Mouse (Mus musculus) embryonic facial prominence, embryonic 10.5 days (tissue): ENCODE measurements around the gene Slc16a6. TPM values are rescaled to one million over a fixed set of nuclear protein-coding genes. Genes with fewer than 3 reads are reported as not detected.

Experiments used
- DNase-seq: peaks from one replicate; pipeline ENCODE4 v3.0.0-alpha.2; 2017; ENCODE audit warnings: low spot score
- H3K27ac ChIP-seq: fragments of 300-500 bp; sonication (generic); replicated peaks from 2 replicates; pipeline ENCODE4 v1.5.1; 2016; ENCODE audit warnings: mild to moderate bottlenecking
- H3K27me3 ChIP-seq: fragments of 300-500 bp; sonication (generic); replicated peaks from 2 replicates; pipeline ENCODE4 v1.6.1; 2016; ENCODE audit warnings: low read depth, mild to moderate bottlenecking; ENCODE audit not compliant: poor library complexity, severe bottlenecking
- H3K36me3 ChIP-seq: fragments of 300-500 bp; sonication (generic); replicated peaks from 2 replicates; pipeline ENCODE4 v1.6.1; 2016; ENCODE audit warnings: mild to moderate bottlenecking, moderate library complexity
- H3K4me1 ChIP-seq: fragments of 300-500 bp; sonication (generic); 2 replicates; pipeline ENCODE4 v1.6.1; 2016
- H3K4me3 ChIP-seq: fragments of 300-500 bp; sonication (generic); 2 replicates; pipeline ENCODE4 v1.5.1; 2016; ENCODE audit warnings: mild to moderate bottlenecking, moderate library complexity
- H3K9me3 ChIP-seq: fragments of 300-500 bp; sonication (generic); 2 replicates; pipeline ENCODE4 v1.6.1; 2016; ENCODE audit warnings: mild to moderate bottlenecking
- WGBS: fragments of 180-500 bp; shearing (Covaris S2); methylation state at CpG from one replicate; pipeline ENCODE4 v1.1.7; 2016; 5-methylcytosine and 5-hydroxymethylcytosine counted together
- microRNA-seq: library from miRNA; unstranded; fragments of <30 nt; microRNA quantifications from one replicate; pipeline ENCODE4, GENCODE M21; 2017
- polyA plus RNA-seq: library from polyadenylated mRNA; unstranded; fragments of >200 nt; fragmentation: Nextera tagmentation; extraction: Ambion mirVana; gene quantifications from 2 replicates; pipeline ENCODE4 v1.2.1, GENCODE M21; 2016

The Slc16a6 gene
- polyA plus RNA-seq, 1 experiment from 2014 or later: 3.8 TPM

- H3K4me3 ChIP-seq: no peak overlapping the region
- no peak for DNase-seq
- H3K36me3 ChIP-seq: no peaks in the 10 kb centered on the region
- no peaks in the 10 kb centered on the region for H3K9me3 ChIP-seq
- H3K27me3 ChIP-seq: no peaks in the 10 kb centered on the region; the same call in 1 of the 2 replicates
- 91% methylated on average over 9 of the region's 9 CpGs for WGBS
- no peak overlapping the region for H3K27ac ChIP-seq
- H3K4me1 ChIP-seq: 0 out of 2 replicates have a peak, but pooled peaks cover 3% of the 10 kb centered on the region
Measured at GRCm38 (mm10) chr11:109417472-109418040, 55.8 kb downstream of the Slc16a6 start.

- Histone ChIP-seq H3K27me3 (no peaks in the 10 kb centered on the region; the same call in 1 of the 2 replicates), H3K9me3 (no peaks in the 10 kb centered on the region), H3K36me3 (no peaks in the 10 kb centered on the region), H3K27ac (no peak overlapping the region), H3K4me1 (0 out of 2 replicates have a peak, but pooled peaks cover 3% of the 10 kb centered on the region), H3K4me3 (no peak overlapping the region)
- no peak for DNase-seq
- 87% methylated on average over 8 of the region's 8 CpGs for WGBS
Measured at GRCm38 (mm10) chr11:109416709-109417420, 56.5 kb downstream of the Slc16a6 start.

GRCm38 (mm10) chr11:109414802-109415201 is 58.6 kb downstream of the Slc16a6 start:
- H3K36me3 ChIP-seq: no peaks in the 10 kb centered on the region
- no peak for DNase-seq
- 0 out of 2 replicates have a peak, but pooled peaks cover 1% of the 10 kb centered on the region for H3K4me1 ChIP-seq
- 91% methylated on average over 5 of the region's 5 CpGs for WGBS
- H3K27me3 ChIP-seq: no peaks in the 10 kb centered on the region; the same call in 1 of the 2 replicates
- H3K4me3 ChIP-seq: no peak overlapping the region
- no peak overlapping the region for H3K27ac ChIP-seq
- no peaks in the 10 kb centered on the region for H3K9me3 ChIP-seq

- Histone ChIP-seq H3K27me3 (no peaks in the 10 kb centered on the region), H3K4me3 (no peak within 1 kb of the TSS), H3K9me3 (no peaks in the 10 kb centered on the region), H3K27ac (no peak within 1 kb of the TSS), H3K36me3 (no peaks in the 10 kb centered on the region), H3K4me1 (no peaks in the 10 kb centered on the region)
- DNase-seq: no peak
- 87% methylated on average over 6 of the region's 6 CpGs for WGBS
Measured at GRCm38 (mm10) chr11:109413617-109414016, 59.8 kb downstream of the Slc16a6 start, which contains the start of gene 9930022D16Rik. Gene 9930022D16Rik, plus strand, starts transcription at chr11:109413917.

- Histone ChIP-seq H3K9me3 (no peaks in the 10 kb centered on the region), H3K36me3 (no peaks in the 10 kb centered on the region), H3K4me1 (no peaks in the 10 kb centered on the region), H3K27ac (no peak overlapping the region), H3K27me3 (no peaks in the 10 kb centered on the region), H3K4me3 (no peak overlapping the region)
- no peak for DNase-seq
- 89% methylated on average over 15 of the region's 15 CpGs for WGBS
Measured at GRCm38 (mm10) chr11:109410197-109410980, 63.0 kb downstream of the Slc16a6 start.

GRCm38 (mm10) chr11:109406431-109406830 is 67.0 kb downstream of the Slc16a6 start:
- H3K4me3 ChIP-seq: no peak overlapping the region
- no peak overlapping the region for H3K27ac ChIP-seq
- peaks cover 5% of the 10 kb centered on the region; the same call in 1 of the 2 replicates for H3K36me3 ChIP-seq
- 90% methylated on average over 5 of the region's 5 CpGs for WGBS
- no peaks in the 10 kb centered on the region for H3K4me1 ChIP-seq
- no peaks in the 10 kb centered on the region for H3K27me3 ChIP-seq
- H3K9me3 ChIP-seq: no peaks in the 10 kb centered on the region
- DNase-seq: no peak

Small RNAs within 50 kb of the gene (microRNA-seq; reads per million reads assigned to microRNA genes)
- not detected for gene Gm25540

Other genes with a start within 250 kb of the Slc16a6 start
- gene Rgs9, start 175.5 kb downstream of the Slc16a6 start, polyA plus RNA-seq: 1.8 TPM in 2 replicates
- gene Gna13, start 110.8 kb downstream of the Slc16a6 start, polyA plus RNA-seq: 18.3 and 18.5 TPM in 2 replicates
- not detected in 2 replicates for gene 9930022D16Rik, start 59.7 kb downstream of the Slc16a6 start, polyA plus RNA-seq
- gene Amz2, start 47.7 kb downstream of the Slc16a6 start, polyA plus RNA-seq: 34.5 and 41.6 TPM in 2 replicates
- gene Arsg, start 224 bp downstream of the Slc16a6 start, polyA plus RNA-seq: 1.5 and 1.6 TPM in 2 replicates
- 20.7 and 25.3 TPM in 2 replicates for gene Wipi1, start 138.4 kb upstream of the Slc16a6 start, polyA plus RNA-seq
- gene Prkar1a, start 175.8 kb upstream of the Slc16a6 start, polyA plus RNA-seq: 328 and 349 TPM in 2 replicates
- 0.69 and 1.1 TPM in 2 replicates for gene Fam20a, start 248.7 kb upstream of the Slc16a6 start, polyA plus RNA-seq